Mouse (Mus musculus): ENCODE data around the gene Tapt1. TPM values are rescaled to one million over a fixed set of nuclear protein-coding genes. Genes with fewer than 3 reads are reported as not detected.
A peak's percentile ranks its signal among the peaks of the same experiment; 100 is the strongest.

The Tapt1 gene
- polyA plus RNA-seq, 1 experiment from 2014 or later: 23.0 TPM

DNA sequence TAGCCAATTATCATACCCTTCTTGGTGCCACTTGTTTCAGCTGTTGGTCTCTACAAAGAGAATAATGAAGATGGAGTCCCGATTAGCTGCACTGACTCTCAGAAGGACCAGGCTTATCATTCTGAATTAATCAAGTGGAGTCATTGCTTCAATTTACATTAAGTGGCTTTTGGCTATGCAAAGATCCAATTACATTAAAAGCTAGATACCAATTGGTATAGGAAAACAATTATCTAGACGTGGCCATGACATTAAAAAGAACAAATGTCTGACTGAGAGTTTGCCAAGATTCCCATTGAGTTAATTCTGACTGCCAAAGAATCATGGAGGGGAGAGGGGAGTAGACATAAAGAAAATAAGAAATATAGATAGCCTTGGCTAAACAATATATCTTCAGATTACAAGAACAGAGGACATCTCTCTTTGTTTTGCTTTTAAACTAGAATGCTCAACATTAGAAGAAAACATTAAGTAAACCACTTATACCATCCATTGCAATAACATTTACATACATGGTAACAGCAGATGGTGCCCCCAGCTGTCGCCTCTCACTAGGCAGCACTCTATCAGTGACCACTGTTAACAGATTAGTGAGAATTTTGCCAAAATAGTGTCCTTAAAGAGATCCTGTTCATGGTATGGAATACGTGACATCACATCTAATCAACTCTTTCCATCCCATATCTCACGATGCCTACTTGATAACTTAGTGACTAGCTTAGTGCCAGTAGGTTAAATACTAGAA is 24.0 kb upstream of the Tapt1 start:
- Histone ChIP-seq H3K9me3 (no peaks in the 10 kb centered on the region; the same call in 1 of the 2 replicates), H3K4me1 (peaks cover 9% of the 10 kb centered on the region; the same call in 1 of the 2 replicates), H3K36me3 (replicated peaks) (no peaks in the 10 kb centered on the region), H3K4me3 (no peak overlapping the region), H3K27me3 (replicated peaks; ENCODE audit: low read depth, poor library complexity, severe bottlenecking) (no peaks in the 10 kb centered on the region), H3K27ac (replicated peaks) (no peak overlapping the region)
- no peak for DNase-seq (ENCODE audit: low spot score)
- WGBS: 88% methylated on average over 5 of the region's 5 CpGs

DNA sequence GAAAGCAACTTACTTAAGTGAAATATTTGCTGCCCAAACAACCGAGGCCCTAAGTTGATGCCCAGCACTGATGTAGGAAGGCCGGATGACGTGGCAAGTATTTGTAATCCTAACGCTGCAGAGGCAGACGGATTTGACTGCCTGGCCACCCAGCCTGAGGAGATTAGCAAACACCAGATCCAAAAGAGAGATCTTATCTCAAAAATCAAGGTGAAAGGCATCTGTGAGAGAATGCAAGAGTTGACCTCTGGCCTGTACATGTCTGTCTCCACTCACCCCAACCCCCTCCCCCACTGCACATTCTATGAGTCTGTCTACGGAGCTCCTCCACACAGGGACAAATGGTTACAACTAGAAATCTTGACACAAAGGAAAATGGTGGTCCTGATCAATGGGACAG is 22.9 kb upstream of the Tapt1 start:
- peak; percentile 43 for DNase-seq (ENCODE audit: low spot score)
- H3K4me3 ChIP-seq: no peak overlapping the region
- no peaks in the 10 kb centered on the region for H3K36me3 ChIP-seq (replicated peaks)
- WGBS: 63% methylated on average over 6 of the region's 6 CpGs
- no peaks in the 10 kb centered on the region for H3K27me3 ChIP-seq (replicated peaks; ENCODE audit: low read depth, poor library complexity, severe bottlenecking)
- no peaks in the 10 kb centered on the region; the same call in 1 of the 2 replicates for H3K9me3 ChIP-seq
- H3K27ac ChIP-seq (replicated peaks): no peak overlapping the region; the same call in 1 of the 2 replicates
- peaks cover 9% of the 10 kb centered on the region; the same call in 1 of the 2 replicates for H3K4me1 ChIP-seq

DNA sequence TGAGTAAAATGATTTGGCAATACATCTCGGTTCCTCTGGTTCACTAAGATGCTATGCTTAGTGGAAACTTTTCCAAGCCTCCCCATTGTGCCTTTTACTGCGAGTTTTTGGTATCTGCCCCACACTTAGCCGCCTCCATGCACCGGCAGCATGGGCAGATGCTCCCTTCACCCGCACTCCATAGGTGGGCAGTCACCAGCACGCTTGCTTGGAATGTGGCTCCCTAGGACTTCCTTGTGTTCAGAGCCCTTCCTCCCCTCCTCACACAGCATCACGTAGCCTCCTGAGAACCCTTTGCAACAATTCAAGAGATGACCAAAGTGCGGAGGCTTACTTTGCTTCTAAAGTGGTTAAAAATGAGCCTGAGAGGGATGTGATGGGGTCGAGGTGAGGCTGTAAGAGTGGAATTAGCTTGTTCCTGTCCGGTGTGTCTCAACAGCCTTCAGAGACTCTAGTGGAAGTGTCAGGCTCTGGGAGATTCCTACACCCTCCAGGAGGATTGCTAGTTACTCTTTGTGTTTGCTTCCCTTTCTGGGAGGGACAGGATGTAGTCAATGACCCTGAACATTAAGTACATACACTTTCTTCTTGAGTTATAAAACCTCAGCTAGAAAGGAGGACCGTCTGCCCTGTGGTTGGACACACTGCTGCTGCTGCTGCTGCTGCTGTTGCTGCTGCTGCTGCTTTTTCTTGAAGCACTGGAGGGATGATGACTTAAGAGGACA is 20.2 kb upstream of the Tapt1 start:
- Histone ChIP-seq H3K27me3 (replicated peaks; ENCODE audit: low read depth, poor library complexity, severe bottlenecking) (no peaks in the 10 kb centered on the region), H3K27ac (replicated peaks) (no peak overlapping the region), H3K4me3 (no peak overlapping the region), H3K4me1 (peaks cover 9% of the 10 kb centered on the region; the same call in 1 of the 2 replicates), H3K36me3 (replicated peaks) (no peaks in the 10 kb centered on the region), H3K9me3 (no peaks in the 10 kb centered on the region; the same call in 1 of the 2 replicates)
- WGBS: 31% methylated on average over 11 of the region's 11 CpGs
- no peak for DNase-seq (ENCODE audit: low spot score)

DNA sequence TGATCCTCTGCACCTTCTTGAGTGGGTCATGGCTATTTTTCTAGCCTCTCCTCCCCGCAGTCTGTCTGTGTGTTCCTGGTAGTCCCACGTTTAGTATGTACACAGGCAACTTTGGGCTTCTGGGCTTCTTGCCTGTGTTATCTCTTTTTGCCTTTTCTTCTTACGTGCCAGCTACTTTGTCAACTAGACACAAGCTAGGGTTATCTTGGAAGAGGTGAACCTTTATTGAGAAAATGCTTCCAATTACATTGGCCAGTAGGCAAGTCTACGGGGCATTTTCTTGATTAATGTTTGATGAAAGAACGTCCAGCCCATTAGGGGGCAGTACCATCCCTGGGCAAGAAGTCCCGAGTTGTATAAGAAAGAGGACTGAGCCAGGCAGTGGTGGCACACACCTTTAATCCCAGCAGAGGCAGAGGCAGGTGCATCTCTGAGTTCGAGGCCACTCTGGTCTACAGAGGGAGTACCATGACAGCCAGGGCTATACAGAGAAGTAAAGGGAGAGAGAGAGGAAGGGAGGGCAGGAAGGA is 18.5 kb upstream of the Tapt1 start:
- Histone ChIP-seq H3K36me3 (replicated peaks) (no peaks in the 10 kb centered on the region), H3K9me3 (no peaks in the 10 kb centered on the region; the same call in 1 of the 2 replicates), H3K4me1 (peaks cover 9% of the 10 kb centered on the region; the same call in 1 of the 2 replicates), H3K4me3 (no peak overlapping the region), H3K27me3 (replicated peaks; ENCODE audit: low read depth, poor library complexity, severe bottlenecking) (no peaks in the 10 kb centered on the region), H3K27ac (replicated peaks) (no peak overlapping the region)
- no peak for DNase-seq (ENCODE audit: low spot score)
- WGBS: 81% methylated on average over 7 of the region's 7 CpGs

DNA sequence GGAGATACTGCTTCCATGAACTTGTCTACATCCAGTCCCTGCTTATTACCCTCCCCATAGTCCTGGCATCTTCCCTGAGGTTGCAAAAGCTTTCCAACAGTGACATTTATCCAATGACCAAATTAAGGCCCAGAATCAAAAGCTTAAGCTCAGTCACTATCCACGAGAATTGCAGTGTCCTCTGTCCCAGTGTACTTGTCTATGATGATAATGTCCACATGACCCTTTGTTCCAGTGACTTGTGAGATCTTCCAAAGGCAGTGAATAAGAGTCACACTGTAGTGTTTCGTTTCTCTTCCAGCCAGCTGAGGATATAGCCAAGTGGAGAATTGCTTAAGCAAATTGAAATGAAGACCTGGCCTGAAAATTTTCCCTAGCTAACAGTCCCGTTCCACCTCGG is 16.4 kb upstream of the Tapt1 start:
- no peaks in the 10 kb centered on the region; the same call in 1 of the 2 replicates for H3K9me3 ChIP-seq
- no peaks in the 10 kb centered on the region for H3K27me3 ChIP-seq (replicated peaks; ENCODE audit: low read depth, poor library complexity, severe bottlenecking)
- H3K4me1 ChIP-seq: peaks cover 5% of the 10 kb centered on the region; the same call in 1 of the 2 replicates
- no peak for DNase-seq (ENCODE audit: low spot score)
- no peaks in the 10 kb centered on the region for H3K36me3 ChIP-seq (replicated peaks)
- H3K27ac ChIP-seq (replicated peaks): no peak overlapping the region
- no peak overlapping the region for H3K4me3 ChIP-seq
- 86% methylated on average over 4 of the region's 4 CpGs for WGBS

DNA sequence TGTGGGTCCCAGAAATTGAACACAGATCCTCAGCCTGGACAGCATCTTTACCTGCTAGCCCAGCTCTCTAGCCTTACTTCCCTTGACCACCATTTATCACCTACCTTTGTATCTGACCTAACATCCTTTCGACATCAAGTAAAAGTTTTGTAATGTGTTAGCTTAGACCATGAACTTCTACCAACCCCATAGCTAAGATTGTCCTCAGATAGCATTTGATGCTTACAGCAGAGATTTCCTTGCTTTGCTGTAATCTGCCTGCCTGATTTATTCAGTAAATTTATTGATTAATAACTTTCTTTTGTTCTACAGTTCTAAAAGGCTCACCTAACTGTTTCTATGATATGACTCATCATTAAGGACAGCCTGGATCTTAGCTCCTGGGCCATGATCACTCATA is 15.3 kb upstream of the Tapt1 start:
- Histone ChIP-seq H3K27ac (replicated peaks) (no peak overlapping the region), H3K4me3 (no peak overlapping the region), H3K9me3 (no peaks in the 10 kb centered on the region), H3K27me3 (replicated peaks; ENCODE audit: low read depth, poor library complexity, severe bottlenecking) (no peaks in the 10 kb centered on the region), H3K36me3 (replicated peaks) (no peaks in the 10 kb centered on the region), H3K4me1 (peaks cover 4% of the 10 kb centered on the region; the same call in 1 of the 2 replicates)
- WGBS: 95% methylated on average over 1 of the region's 1 CpGs
- DNase-seq (ENCODE audit: low spot score): no peak

DNA sequence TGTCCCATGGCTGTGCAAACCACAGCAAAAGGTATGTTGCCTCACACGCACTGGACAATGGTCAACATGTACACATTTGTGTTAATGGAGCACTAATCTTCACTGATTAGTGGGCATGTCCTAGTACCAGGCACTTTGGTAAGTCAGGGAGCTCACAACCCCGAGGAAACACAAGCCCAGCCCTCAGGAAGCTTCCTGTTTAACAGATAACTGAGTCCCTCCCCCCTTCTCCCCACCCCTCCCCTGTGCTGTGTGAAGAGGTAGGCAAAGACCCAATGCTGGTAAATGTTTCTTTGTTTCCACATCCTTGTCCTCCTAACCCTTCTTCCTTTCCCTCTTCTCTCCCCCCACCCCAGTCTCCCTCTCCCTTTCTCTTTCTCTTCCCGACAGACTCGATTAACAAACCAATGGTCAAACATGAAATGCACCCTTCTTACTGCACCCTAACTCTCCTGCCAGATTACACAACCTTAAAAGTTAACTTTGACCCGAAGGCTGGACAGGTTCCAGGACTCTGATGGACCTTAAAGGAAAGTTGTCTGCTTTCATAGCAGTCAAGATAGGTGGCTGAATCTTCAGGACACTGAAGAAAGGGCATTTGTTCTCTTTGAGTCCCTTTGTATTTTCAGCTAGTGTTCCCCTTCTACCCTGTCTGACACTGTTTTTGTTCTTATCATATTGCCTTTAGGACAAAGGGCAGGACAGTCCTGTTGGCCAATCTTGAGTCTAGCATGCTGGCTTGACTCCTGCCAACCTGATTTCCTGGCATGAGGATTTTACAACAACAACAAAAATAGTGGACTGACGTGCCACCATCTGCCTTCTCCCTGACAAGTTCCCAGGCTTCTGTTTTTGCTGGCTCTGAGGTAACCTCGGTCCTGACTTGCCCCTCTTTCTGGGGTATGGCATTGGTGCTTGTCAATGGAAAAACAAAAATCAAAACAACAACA is 13.0 kb upstream of the Tapt1 start:
- no peak overlapping the region for H3K4me3 ChIP-seq
- no peaks in the 10 kb centered on the region for H3K9me3 ChIP-seq
- no peak for DNase-seq (ENCODE audit: low spot score)
- no peaks in the 10 kb centered on the region for H3K4me1 ChIP-seq
- H3K27ac ChIP-seq (replicated peaks): no peak overlapping the region
- no peaks in the 10 kb centered on the region for H3K27me3 ChIP-seq (replicated peaks; ENCODE audit: low read depth, poor library complexity, severe bottlenecking)
- peaks cover 17% of the 10 kb centered on the region for H3K36me3 ChIP-seq (replicated peaks)
- 57% methylated on average over 7 of the region's 7 CpGs for WGBS

DNA sequence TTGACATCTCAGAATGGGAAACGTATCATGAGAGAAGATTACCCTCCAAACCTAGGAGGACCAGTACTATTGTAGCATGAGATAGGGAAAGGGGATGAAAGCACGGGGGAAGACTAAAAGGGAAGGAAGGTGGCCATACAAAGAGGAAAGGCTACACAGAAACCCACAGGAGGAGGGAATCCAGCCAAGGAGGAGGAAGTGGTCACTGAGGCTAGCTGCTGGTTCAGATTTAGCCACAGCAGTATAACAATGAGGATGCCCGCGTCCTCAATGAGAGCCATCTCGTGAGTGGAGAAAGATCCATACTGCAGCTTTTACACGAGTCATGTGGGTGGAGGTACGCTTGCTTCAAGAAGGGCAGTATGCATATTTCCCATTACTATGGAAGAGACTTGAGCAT is 11.8 kb upstream of the Tapt1 start:
- Histone ChIP-seq H3K27me3 (replicated peaks; ENCODE audit: low read depth, poor library complexity, severe bottlenecking) (no peaks in the 10 kb centered on the region), H3K36me3 (replicated peaks) (peaks cover 17% of the 10 kb centered on the region), H3K4me3 (no peak overlapping the region), H3K27ac (replicated peaks) (no peak overlapping the region), H3K9me3 (no peaks in the 10 kb centered on the region), H3K4me1 (no peaks in the 10 kb centered on the region)
- no peak for DNase-seq (ENCODE audit: low spot score)
- WGBS: 89% methylated on average over 7 of the region's 7 CpGs

DNA sequence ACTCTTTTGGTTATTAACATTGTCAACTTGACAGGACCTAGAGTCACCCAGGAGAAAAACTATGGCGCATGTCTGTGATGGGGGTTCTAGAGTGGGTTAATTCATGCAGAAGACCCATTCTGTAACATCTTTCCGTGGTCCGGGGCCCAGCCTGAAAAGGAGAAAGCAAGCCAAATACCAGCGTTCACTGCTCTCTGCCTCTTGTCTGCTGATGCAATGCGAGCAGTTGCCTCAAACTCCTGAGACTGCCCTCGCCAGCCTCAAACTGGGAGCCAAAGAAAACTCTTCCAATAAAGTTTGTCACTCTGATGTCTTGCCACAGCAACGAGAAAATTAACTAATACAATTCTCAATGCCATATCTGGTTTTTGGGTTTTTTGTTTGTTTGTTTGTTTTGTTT is 8.2 kb upstream of the Tapt1 start:
- 90% methylated on average over 7 of the region's 7 CpGs for WGBS

DNA sequence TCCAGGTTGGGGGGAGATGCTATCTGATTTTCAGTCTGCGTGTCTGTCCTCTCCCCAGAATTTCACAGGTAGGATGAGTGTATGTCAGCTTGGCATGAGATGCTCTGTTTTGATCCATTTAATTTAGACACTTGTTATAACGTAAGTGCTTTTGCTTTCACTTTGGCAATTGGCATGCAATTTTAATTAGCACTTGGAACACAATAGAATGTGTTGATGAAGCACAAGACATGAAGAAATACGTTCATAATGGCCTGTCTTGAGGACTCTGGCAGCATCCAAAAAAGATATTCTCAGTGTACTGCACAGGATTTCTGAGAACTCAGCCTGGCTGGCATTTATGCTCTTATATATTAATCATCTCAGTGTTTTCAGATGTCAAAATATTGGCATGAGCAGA is 7.5 kb upstream of the Tapt1 start:
- Histone ChIP-seq H3K4me3 (no peak overlapping the region), H3K36me3 (replicated peaks) (peaks cover 17% of the 10 kb centered on the region), H3K9me3 (no peaks in the 10 kb centered on the region), H3K27me3 (replicated peaks; ENCODE audit: low read depth, poor library complexity, severe bottlenecking) (no peaks in the 10 kb centered on the region), H3K4me1 (peaks cover under 1% of the 10 kb centered on the region), H3K27ac (replicated peaks) (no peak overlapping the region)
- DNase-seq (ENCODE audit: low spot score): no peak
- WGBS: 93% methylated on average over 3 of the region's 3 CpGs

More for the DNA sequence above, 8.2 kb upstream of the Tapt1 start:
- Histone ChIP-seq H3K27ac (replicated peaks) (no peak overlapping the region), H3K9me3 (no peaks in the 10 kb centered on the region), H3K36me3 (replicated peaks) (peaks cover 17% of the 10 kb centered on the region), H3K4me3 (no peak overlapping the region), H3K4me1 (no peaks in the 10 kb centered on the region), H3K27me3 (replicated peaks; ENCODE audit: low read depth, poor library complexity, severe bottlenecking) (no peaks in the 10 kb centered on the region)
- DNase-seq (ENCODE audit: low spot score): no peak

DNA sequence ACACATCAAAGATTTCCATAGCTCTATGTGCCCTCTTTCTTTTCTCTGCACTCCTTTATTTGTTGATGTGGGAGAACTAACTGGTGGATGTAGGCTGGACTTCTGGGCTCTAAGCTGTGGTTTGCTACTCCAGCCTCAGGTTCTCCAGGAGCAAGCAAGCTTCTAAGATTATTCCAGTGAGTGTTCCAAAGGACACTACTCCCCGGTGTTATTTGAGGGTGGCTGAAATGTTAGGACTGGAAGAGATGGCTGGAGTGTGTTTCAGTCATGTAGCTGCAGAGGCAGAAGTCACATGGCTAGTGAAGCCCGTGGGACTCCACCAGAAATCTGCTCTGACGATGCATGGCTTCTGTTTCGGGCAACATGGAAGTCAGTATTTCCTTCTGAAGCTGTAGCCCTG is 2.3 kb upstream of the Tapt1 start:
- Histone ChIP-seq H3K9me3 (no peaks in the 10 kb centered on the region), H3K4me1 (peaks cover 37% of the 10 kb centered on the region), H3K27ac (replicated peaks) (no peak overlapping the region), H3K27me3 (replicated peaks; ENCODE audit: low read depth, poor library complexity, severe bottlenecking) (no peaks in the 10 kb centered on the region), H3K4me3 (no peak overlapping the region), H3K36me3 (replicated peaks) (no peaks in the 10 kb centered on the region)
- 68% methylated on average over 4 of the region's 4 CpGs for WGBS
- DNase-seq (ENCODE audit: low spot score): peak; percentile 7

DNA sequence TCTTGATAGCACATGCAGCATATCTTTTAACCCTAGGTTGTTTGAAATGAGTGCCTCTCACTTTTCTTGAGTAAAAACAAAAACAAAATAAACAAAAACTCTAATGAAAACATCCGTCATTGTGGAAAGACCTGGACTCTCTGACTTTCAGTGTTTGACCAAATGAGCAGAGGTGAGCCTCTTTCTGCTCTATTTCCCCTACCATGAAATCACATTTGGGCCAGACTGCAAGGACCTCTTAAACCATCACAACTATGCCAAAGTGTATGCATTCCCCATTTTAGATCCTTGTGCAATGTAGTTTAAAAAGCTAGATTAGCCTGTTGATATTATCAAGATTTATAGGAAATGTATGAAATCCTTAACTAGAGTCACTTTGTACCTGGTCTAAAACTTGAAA is 1.9 kb upstream of the Tapt1 start:
- peaks cover 37% of the 10 kb centered on the region for H3K4me1 ChIP-seq
- H3K36me3 ChIP-seq (replicated peaks): 0 out of 2 replicates have a peak, but pooled peaks cover under 1% of the 10 kb centered on the region
- H3K27me3 ChIP-seq (replicated peaks; ENCODE audit: low read depth, poor library complexity, severe bottlenecking): no peaks in the 10 kb centered on the region
- H3K27ac ChIP-seq (replicated peaks): no peak overlapping the region
- peak overlapping the region; percentile 92; the same call in 1 of the 2 replicates for H3K4me3 ChIP-seq
- H3K9me3 ChIP-seq: no peaks in the 10 kb centered on the region
- peak; percentile 1 for DNase-seq (ENCODE audit: low spot score)
- 61% methylated on average over 1 of the region's 1 CpGs for WGBS
